Mouse (Mus musculus) gastrocnemius, postnatal 25 days (tissue): ENCODE data around the gene Tnfrsf18. TPM values are rescaled to one million over a fixed set of nuclear protein-coding genes. Genes with fewer than 3 reads are reported as not detected.

Experiments
- DNase-seq: peaks from one replicate; pipeline ENCODE4 v3.0.0; 2022
- microRNA-seq, 2 experiments: library from miRNA; unstranded; fragments of <30 nt; microRNA quantifications; one replicate each; pipeline ENCODE4 v1.2.0; 2021; ENCODE audit warnings: borderline replicate concordance in 2 of 2
- total RNA-seq, 2 experiments: library from RNA; stranded (reverse); gene quantifications; 1 replicate in 1 of 2; 2 replicates in 1 of 2; pipeline ENCODE4 v1.2.3; 2021

Tnfrsf18 gene
- total RNA-seq, 2 experiments from 2014 or later = not detected

- no peak for DNase-seq
These were observed 51.0 kb downstream of the Tnfrsf18 start for GRCm38 (mm10) chr4:156076911-156077382.

GRCm38 (mm10) chr4:156077499-156078301 is 51.7 kb downstream of the Tnfrsf18 start:
- DNase-seq = peak; percentile 36

Small RNAs within 50 kb of the gene (microRNA-seq; reads per million reads assigned to microRNA genes)
- gene Mir200a (2.9 to 3.4 reads per million in 2 experiments), gene Mir200b (0.74 to 1.9 reads per million in 2 experiments), gene Mir429 (2.2 to 4.8 reads per million in 2 experiments)

Other genes with a start within 250 kb of the Tnfrsf18 start
- under 1 TPM; 0.88 to 0.92 TPM for gene Tmem88b, start 240.3 kb upstream of the Tnfrsf18 start, total RNA-seq
- not detected for gene Ankrd65, start 235.7 kb upstream of the Tnfrsf18 start, total RNA-seq
- 10 to 100 TPM; 45.1 to 47.7 TPM for gene Mrpl20, start 223.3 kb upstream of the Tnfrsf18 start, total RNA-seq
- gene Ccnl2, start 213.7 kb upstream of the Tnfrsf18 start, total RNA-seq = 10 to 100 TPM; 20.4 to 26.6 TPM
- gene Aurkaip1, start 194.9 kb upstream of the Tnfrsf18 start, total RNA-seq = 10 to 100 TPM; 68.4 to 70.9 TPM
- 10 to 100 TPM; 37.5 to 37.6 TPM for gene Mxra8, start 186.5 kb upstream of the Tnfrsf18 start, total RNA-seq
- 100 to 1,000 TPM in 1 of 2 experiments, 10 to 100 TPM in 1; 100.0 to 103 TPM for gene Dvl1, start 178.8 kb upstream of the Tnfrsf18 start, total RNA-seq
- gene Tas1r3, start 162.8 kb upstream of the Tnfrsf18 start, total RNA-seq = under 1 TPM in 1 of 2 experiments, not detected in 1; 0.11 TPM
- gene Cptp, start 156.7 kb upstream of the Tnfrsf18 start, total RNA-seq = 10 to 100 TPM; 15.6 to 16.6 TPM
- 10 to 100 TPM; 14.1 to 17.9 TPM for gene Ints11, start 156.6 kb upstream of the Tnfrsf18 start, total RNA-seq
- 10 to 100 TPM; 10.2 to 11.2 TPM for gene Pusl1, start 134.4 kb upstream of the Tnfrsf18 start, total RNA-seq
- 10 to 100 TPM in 1 of 2 experiments, 1 to 10 TPM in 1; 7.2 to 10.4 TPM for gene Acap3, start 134.3 kb upstream of the Tnfrsf18 start, total RNA-seq
- gene Ube2j2, start 82.3 kb upstream of the Tnfrsf18 start, total RNA-seq = 10 to 100 TPM; 50.2 to 50.8 TPM
- 10 to 100 TPM; 14.7 to 16.1 TPM for gene C1qtnf12, start 63.8 kb upstream of the Tnfrsf18 start, total RNA-seq
- gene B3galt6, start 33.5 kb upstream of the Tnfrsf18 start, total RNA-seq = 1 to 10 TPM; 1.2 to 1.6 TPM
- gene Sdf4, start 33.3 kb upstream of the Tnfrsf18 start, total RNA-seq = 10 to 100 TPM; 67.0 to 79.3 TPM
- under 1 TPM; 0.51 to 0.80 TPM for gene Tnfrsf4, start 12.3 kb upstream of the Tnfrsf18 start, total RNA-seq
- not detected for gene Ttll10, start 33.2 kb downstream of the Tnfrsf18 start, total RNA-seq
- gene 9430015G10Rik, start 83.8 kb downstream of the Tnfrsf18 start, total RNA-seq = 1 to 10 TPM; 2.2 to 4.3 TPM
- gene Rnf223, start 104.3 kb downstream of the Tnfrsf18 start, total RNA-seq = not detected
- 10 to 100 TPM in 1 of 2 experiments, 1 to 10 TPM in 1; 9.7 to 11.3 TPM for gene Agrn, start 171.3 kb downstream of the Tnfrsf18 start, total RNA-seq
- 1 to 10 TPM; 1.0 to 1.1 TPM for gene Isg15, start 174.7 kb downstream of the Tnfrsf18 start, total RNA-seq
- gene AW011738, start 177.1 kb downstream of the Tnfrsf18 start, total RNA-seq = 1 to 10 TPM; 2.9 to 3.9 TPM
- 100 to 1,000 TPM; 169 to 182 TPM for gene Perm1, start 189.7 kb downstream of the Tnfrsf18 start, total RNA-seq
- 1 to 10 TPM; 5.4 to 6.9 TPM for gene Plekhn1, start 208.7 kb downstream of the Tnfrsf18 start, total RNA-seq
- gene Noc2l, start 209.8 kb downstream of the Tnfrsf18 start, total RNA-seq = 10 to 100 TPM; 26.7 to 27.9 TPM
- under 1 TPM in 1 of 2 experiments, not detected in 1; 0.16 TPM for gene Samd11, start 229.5 kb downstream of the Tnfrsf18 start, total RNA-seq